Mouse (Mus musculus) neural tube, embryonic 13.5 days (tissue): ENCODE measurements around the gene Trub1. TPM values are rescaled to one million over a fixed set of nuclear protein-coding genes. Genes with fewer than 3 reads are reported as not detected.
A peak's percentile ranks its signal among the peaks of the same experiment; 100 is the strongest.

Source experiments
- ATAC-seq: fragments of 200-750 bp; cut with Nextera tagmentation; 2 replicates; pipeline ENCODE4 v1.8.0; 2017; ENCODE audit warnings: low read depth, mild to moderate bottlenecking, moderate TSS enrichment, moderate library complexity
- H3K27ac ChIP-seq: fragments of 300-500 bp; sonication (generic); replicated peaks from 2 replicates; pipeline ENCODE4 v1.5.1; 2015; ENCODE audit warnings: moderate library complexity, mild to moderate bottlenecking, inconsistent platforms
- H3K27me3 ChIP-seq: fragments of 300-500 bp; sonication (generic); 2 replicates; pipeline ENCODE4 v1.6.1; 2015; ENCODE audit warnings: mild to moderate bottlenecking, inconsistent platforms
- H3K36me3 ChIP-seq: fragments of 300-500 bp; sonication (generic); 2 replicates; pipeline ENCODE4 v1.6.1; 2015; ENCODE audit warnings: mild to moderate bottlenecking, inconsistent platforms
- H3K4me1 ChIP-seq: fragments of 300-500 bp; sonication (generic); replicated peaks from 2 replicates; pipeline ENCODE4 v1.6.1; 2015; ENCODE audit warnings: inconsistent platforms
- H3K4me2 ChIP-seq: fragments of 300-500 bp; sonication (generic); 2 replicates; pipeline ENCODE4 v1.6.1; 2015; ENCODE audit warnings: inconsistent platforms, mild to moderate bottlenecking, moderate library complexity
- H3K4me3 ChIP-seq: fragments of 300-500 bp; sonication (generic); 2 replicates; pipeline ENCODE4 v1.5.1; 2015; ENCODE audit warnings: mild to moderate bottlenecking, inconsistent platforms
- H3K9ac ChIP-seq: fragments of 300-500 bp; sonication (generic); 2 replicates; pipeline ENCODE4 v1.6.1; 2015; ENCODE audit warnings: moderate library complexity, mild to moderate bottlenecking, inconsistent platforms
- H3K9me3 ChIP-seq: fragments of 300-500 bp; sonication (generic); 2 replicates; pipeline ENCODE4 v1.6.1; 2016; ENCODE audit warnings: inconsistent platforms
- whole genome bisulfite sequencing: fragments of 180-500 bp; shearing (Covaris S2); methylation state at CpG from one replicate; pipeline ENCODE4 v1.1.7; 2015; 5-methylcytosine and 5-hydroxymethylcytosine counted together
- polyA plus RNA-seq: library from polyadenylated mRNA; unstranded; fragments of >200 nt; fragmentation: Nextera tagmentation; extraction: Ambion mirVana; gene quantifications from 2 replicates; pipeline ENCODE4 v1.2.1, GENCODE M21; 2015

The Trub1 gene
- 15.1 and 15.7 TPM in 2 replicates for polyA plus RNA-seq

- ATAC-seq = peak; percentile 97
- peak within 1 kb of the TSS; percentile 84 for H3K9ac ChIP-seq
- peak within 1 kb of the TSS; percentile 68 for H3K4me2 ChIP-seq
- peak within 1 kb of the TSS; percentile 77 for H3K4me3 ChIP-seq
- peak within 1 kb of the TSS; percentile 74 for H3K27ac ChIP-seq
- no peaks in the 10 kb centered on the region for H3K36me3 ChIP-seq
- H3K4me1 ChIP-seq = peaks cover 18% of the 10 kb centered on the region
- WGBS = 6% methylated on average over 26 of the region's 26 CpGs
- no peaks in the 10 kb centered on the region for H3K9me3 ChIP-seq
- H3K27me3 ChIP-seq = no peaks in the 10 kb centered on the region
Measured at GRCm38 (mm10) chr19:57452492-57453217, at the start of gene Trub1. Gene Trub1 (plus strand): TSS chr19:57452912.

- Histone ChIP-seq H3K9ac (no peak overlapping the region), H3K27me3 (no peaks in the 10 kb centered on the region), H3K36me3 (no peaks in the 10 kb centered on the region), H3K4me2 (peak overlapping the region; percentile 36), H3K9me3 (no peaks in the 10 kb centered on the region), H3K4me3 (no peak overlapping the region), H3K4me1 (peaks cover 14% of the 10 kb centered on the region), H3K27ac (no peak overlapping the region)
- no peak; the same call in 1 of the 2 replicates for ATAC-seq
- 11% methylated on average over 24 of the region's 24 CpGs for WGBS
Measured at GRCm38 (mm10) chr19:57403700-57404501, 48.8 kb upstream of the Trub1 start.

DNA sequence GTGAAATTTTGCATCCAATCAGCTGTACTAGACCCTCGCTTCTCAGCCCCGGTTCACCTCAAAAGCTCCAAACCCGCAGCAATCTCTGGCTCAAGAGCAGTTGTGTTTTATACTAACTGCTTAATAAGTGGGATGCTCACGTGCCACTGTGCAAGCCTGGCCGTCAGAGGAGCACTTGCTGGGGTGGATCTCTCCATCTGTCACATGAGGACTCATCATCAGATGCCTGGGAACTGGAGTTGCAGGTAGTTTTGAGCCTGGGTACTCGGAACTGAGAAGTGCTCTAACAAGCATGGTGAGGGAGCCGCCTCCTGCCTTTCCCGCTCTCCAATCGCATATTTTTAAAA lies 48.2 kb upstream of the Trub1 start:
- no peak overlapping the region for H3K27ac ChIP-seq
- H3K36me3 ChIP-seq = no peaks in the 10 kb centered on the region
- no peaks in the 10 kb centered on the region for H3K9me3 ChIP-seq
- H3K27me3 ChIP-seq = no peaks in the 10 kb centered on the region
- H3K4me2 ChIP-seq = peak overlapping the region; percentile 36
- peak; percentile 29; the same call in 1 of the 2 replicates for ATAC-seq
- H3K4me3 ChIP-seq = no peak overlapping the region
- peaks cover 14% of the 10 kb centered on the region for H3K4me1 ChIP-seq
- WGBS = 12% methylated on average over 9 of the region's 9 CpGs
- no peak overlapping the region for H3K9ac ChIP-seq

DNA sequence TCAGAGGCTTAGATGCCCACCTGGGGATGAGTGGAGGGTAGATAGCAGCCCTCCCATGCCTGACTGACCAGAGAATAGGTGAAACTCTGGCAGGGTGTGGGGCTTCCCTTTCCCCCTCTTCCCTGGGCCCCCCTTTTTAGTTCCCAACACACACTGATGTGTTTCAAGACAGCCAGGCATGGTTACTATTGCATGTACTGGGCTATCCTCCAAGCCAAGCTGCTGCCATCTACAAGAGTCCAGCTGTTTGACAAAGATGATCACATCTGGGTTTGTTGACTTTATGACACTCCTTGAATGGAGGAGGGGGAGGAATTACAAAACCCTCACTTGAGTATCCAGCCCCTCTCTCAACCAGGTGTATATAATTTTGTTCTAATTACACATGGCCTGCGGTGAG lies 44.8 kb upstream of the Trub1 start:
- WGBS = 100% methylated on average over 1 of the region's 1 CpGs
- no peak for ATAC-seq
- H3K4me3 ChIP-seq = no peak overlapping the region
- H3K9ac ChIP-seq = no peak overlapping the region
- peaks cover 27% of the 10 kb centered on the region for H3K4me1 ChIP-seq
- no peaks in the 10 kb centered on the region for H3K27me3 ChIP-seq
- H3K4me2 ChIP-seq = no peak overlapping the region
- H3K27ac ChIP-seq = no peak overlapping the region
- H3K9me3 ChIP-seq = no peaks in the 10 kb centered on the region
- H3K36me3 ChIP-seq = no peaks in the 10 kb centered on the region

GRCm38 (mm10) chr19:57411375-57412196 lies 41.1 kb upstream of the Trub1 start:
- no peaks in the 10 kb centered on the region for H3K27me3 ChIP-seq
- H3K4me2 ChIP-seq = peak overlapping the region; percentile 40
- H3K4me3 ChIP-seq = no peak overlapping the region
- H3K27ac ChIP-seq = peak overlapping the region; percentile 52
- H3K9ac ChIP-seq = peak overlapping the region; percentile 43; the same call in 1 of the 2 replicates
- H3K9me3 ChIP-seq = no peaks in the 10 kb centered on the region
- ATAC-seq = peak; percentile 89
- no peaks in the 10 kb centered on the region for H3K36me3 ChIP-seq
- H3K4me1 ChIP-seq = peaks cover 20% of the 10 kb centered on the region
- 22% methylated on average over 29 of the region's 29 CpGs for WGBS

DNA sequence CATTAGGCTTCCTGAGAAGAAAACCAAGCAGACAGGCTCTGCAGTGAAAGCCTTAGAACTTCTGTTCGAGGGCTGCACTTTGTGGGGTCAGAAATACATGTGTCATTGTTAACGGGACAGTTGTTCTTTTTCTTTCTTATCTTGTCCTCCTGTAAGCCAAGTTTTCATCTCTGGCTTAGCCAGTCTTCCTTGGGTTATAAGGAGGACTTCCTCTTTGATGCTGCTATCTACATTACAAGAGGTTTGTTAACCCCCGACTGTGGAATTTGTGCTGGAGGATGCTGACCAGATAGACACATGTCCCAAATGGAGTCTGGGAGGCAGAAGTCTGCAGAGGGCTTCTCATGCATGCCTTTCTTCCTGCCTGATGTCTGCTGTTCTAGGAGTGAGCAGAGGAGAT lies 39.5 kb upstream of the Trub1 start:
- 81% methylated on average over 3 of the region's 3 CpGs for WGBS

GRCm38 (mm10) chr19:57413918-57414317 lies 38.8 kb upstream of the Trub1 start:
- H3K27me3 ChIP-seq = no peaks in the 10 kb centered on the region
- peaks cover 25% of the 10 kb centered on the region for H3K4me1 ChIP-seq
- H3K9ac ChIP-seq = no peak overlapping the region
- H3K9me3 ChIP-seq = no peaks in the 10 kb centered on the region
- H3K4me2 ChIP-seq = no peak overlapping the region
- ATAC-seq = no peak
- H3K4me3 ChIP-seq = no peak overlapping the region
- no peaks in the 10 kb centered on the region for H3K36me3 ChIP-seq
- 86% methylated on average over 6 of the region's 6 CpGs for WGBS
- H3K27ac ChIP-seq = no peak overlapping the region

More for the DNA sequence above, 39.5 kb upstream of the Trub1 start:
- Histone ChIP-seq H3K4me1 (peaks cover 20% of the 10 kb centered on the region), H3K27me3 (no peaks in the 10 kb centered on the region), H3K9ac (no peak overlapping the region), H3K4me2 (no peak overlapping the region), H3K9me3 (no peaks in the 10 kb centered on the region), H3K4me3 (no peak overlapping the region), H3K27ac (no peak overlapping the region), H3K36me3 (no peaks in the 10 kb centered on the region)
- ATAC-seq = no peak

- H3K9ac ChIP-seq = no peak overlapping the region
- ATAC-seq = no peak
- 87% methylated on average over 8 of the region's 8 CpGs for WGBS
- H3K36me3 ChIP-seq = no peaks in the 10 kb centered on the region
- no peak overlapping the region for H3K4me2 ChIP-seq
- no peaks in the 10 kb centered on the region for H3K9me3 ChIP-seq
- H3K27me3 ChIP-seq = no peaks in the 10 kb centered on the region
- no peak overlapping the region for H3K4me3 ChIP-seq
- no peak overlapping the region for H3K27ac ChIP-seq
- peaks cover 31% of the 10 kb centered on the region for H3K4me1 ChIP-seq
Measured at GRCm38 (mm10) chr19:57415031-57415807, 37.5 kb upstream of the Trub1 start.

DNA sequence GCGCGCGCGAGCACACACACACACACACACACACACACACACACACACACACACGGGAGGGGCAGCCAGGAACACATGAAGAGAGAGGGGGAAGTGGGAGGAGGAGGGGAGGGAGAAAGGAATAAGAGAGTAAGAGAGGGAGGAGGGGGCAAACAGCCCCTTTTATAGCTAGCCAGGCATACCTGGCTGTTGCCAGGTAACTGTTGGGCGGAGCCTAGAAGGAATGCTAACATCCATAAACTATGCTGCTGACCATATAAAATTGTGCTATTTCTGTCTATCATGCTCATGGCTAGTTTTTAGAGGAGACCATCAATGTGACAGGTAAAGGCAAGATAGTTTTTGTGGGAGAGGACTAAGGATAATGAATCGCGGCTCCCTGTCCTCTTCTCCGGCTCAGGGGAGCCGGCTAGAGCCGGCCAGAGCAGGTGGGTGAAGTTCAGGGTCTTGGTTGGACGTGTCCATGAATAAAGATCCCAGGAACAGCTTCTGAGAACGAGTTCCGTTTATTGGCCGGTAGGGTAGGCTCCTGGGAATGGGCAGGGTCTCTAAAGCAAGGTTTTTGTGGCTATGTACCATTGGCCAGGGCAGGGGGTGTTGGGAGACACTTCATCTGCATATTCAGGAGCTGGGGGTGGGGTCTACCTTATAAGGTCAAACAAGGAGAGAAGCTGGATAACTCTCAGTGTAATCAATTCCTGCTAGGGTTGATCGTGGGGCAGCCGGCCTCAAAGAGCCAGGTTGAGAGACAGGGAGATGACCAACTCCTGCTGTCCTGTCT lies 34.7 kb upstream of the Trub1 start:
- no peak overlapping the region for H3K4me3 ChIP-seq
- ATAC-seq = no peak
- H3K4me2 ChIP-seq = peak overlapping the region; percentile 25; the same call in 1 of the 2 replicates
- WGBS = 27% methylated on average over 17 of the region's 17 CpGs
- no peak overlapping the region for H3K27ac ChIP-seq
- H3K27me3 ChIP-seq = no peaks in the 10 kb centered on the region
- H3K9me3 ChIP-seq = no peaks in the 10 kb centered on the region
- H3K36me3 ChIP-seq = no peaks in the 10 kb centered on the region
- H3K4me1 ChIP-seq = peaks cover 14% of the 10 kb centered on the region
- H3K9ac ChIP-seq = no peak overlapping the region

GRCm38 (mm10) chr19:57423402-57423801 lies 29.3 kb upstream of the Trub1 start:
- no peaks in the 10 kb centered on the region for H3K9me3 ChIP-seq
- peaks cover 13% of the 10 kb centered on the region for H3K4me1 ChIP-seq
- H3K4me2 ChIP-seq = no peak overlapping the region
- no peak overlapping the region for H3K27ac ChIP-seq
- no peaks in the 10 kb centered on the region for H3K27me3 ChIP-seq
- no peak overlapping the region for H3K4me3 ChIP-seq
- no peak overlapping the region for H3K9ac ChIP-seq
- no peak for ATAC-seq
- 24% methylated on average over 3 of the region's 3 CpGs for WGBS
- no peaks in the 10 kb centered on the region for H3K36me3 ChIP-seq

DNA sequence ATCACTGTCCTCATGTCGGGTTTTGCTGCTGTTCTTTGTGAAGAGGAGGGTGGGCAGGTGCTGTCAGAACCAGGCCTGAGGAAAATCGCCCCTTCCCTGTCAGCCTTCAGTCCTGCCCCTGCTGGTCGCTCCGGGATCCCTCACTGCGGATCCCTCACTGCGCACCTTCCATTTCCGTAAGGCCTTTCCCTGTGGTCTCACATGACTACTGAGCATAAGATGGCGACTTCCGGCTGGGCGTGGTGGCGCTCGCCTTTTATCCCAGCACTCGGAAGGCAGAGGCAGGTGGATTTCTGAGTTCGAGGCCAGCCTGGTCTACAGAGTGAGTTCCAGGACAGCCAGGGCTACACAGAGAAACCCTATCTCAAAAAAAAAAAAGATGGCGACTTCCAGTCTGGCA lies 27.4 kb upstream of the Trub1 start:
- Histone ChIP-seq H3K27me3 (no peaks in the 10 kb centered on the region; the same call in 1 of the 2 replicates), H3K4me3 (no peak overlapping the region), H3K9me3 (no peaks in the 10 kb centered on the region), H3K36me3 (no peaks in the 10 kb centered on the region), H3K27ac (no peak overlapping the region), H3K4me2 (no peak overlapping the region), H3K4me1 (peaks cover 2% of the 10 kb centered on the region; the same call in 1 of the 2 replicates), H3K9ac (no peak overlapping the region)
- ATAC-seq = no peak
- WGBS = 92% methylated on average over 15 of the region's 15 CpGs
